Mouse (Mus musculus): ENCODE measurements around the gene Spata46.

The Spata46 gene

GRCm38 (mm10) chr1:170308503-170308902, at the start of gene Spata46:
TSS of gene Spata46 (plus strand) at chr1:170308803.
- DNase-seq = no peak

- DNase-seq = no peak
Measured at GRCm38 (mm10) chr1:170270281-170270680, 38.3 kb upstream of the Spata46 start.

GRCm38 (mm10) chr1:170270696-170271095, 37.9 kb upstream of the Spata46 start:
- DNase-seq = no peak

GRCm38 (mm10) chr1:170273252-170273651, 35.4 kb upstream of the Spata46 start:
- no peak for DNase-seq

- DNase-seq = no peak
Measured at GRCm38 (mm10) chr1:170277016-170277415, 31.6 kb upstream of the Spata46 start, which contains the start of gene Sh2d1b1. TSS of gene Sh2d1b1 (plus strand) at chr1:170277320.

GRCm38 (mm10) chr1:170282415-170283129, 26.0 kb upstream of the Spata46 start:
- DNase-seq = no peak

- peak; percentile 22 for DNase-seq
Measured at GRCm38 (mm10) chr1:170292239-170292951, 16.2 kb upstream of the Spata46 start.

- no peak for DNase-seq
Measured at GRCm38 (mm10) chr1:170293257-170293656, 15.3 kb upstream of the Spata46 start.

- DNase-seq = no peak
Measured at GRCm38 (mm10) chr1:170294786-170295570, 13.6 kb upstream of the Spata46 start.

- DNase-seq = no peak
Measured at GRCm38 (mm10) chr1:170299496-170299895, 9.1 kb upstream of the Spata46 start.

- no peak for DNase-seq
Measured at GRCm38 (mm10) chr1:170301686-170302085, 6.9 kb upstream of the Spata46 start.

- DNase-seq = no peak
Measured at GRCm38 (mm10) chr1:170302456-170302855, 6.1 kb upstream of the Spata46 start.

- no peak for DNase-seq
Measured at GRCm38 (mm10) chr1:170303103-170303502, 5.5 kb upstream of the Spata46 start.

- no peak for DNase-seq
Measured at GRCm38 (mm10) chr1:170305002-170305401, 3.6 kb upstream of the Spata46 start.

- no peak for DNase-seq
Measured at GRCm38 (mm10) chr1:170306232-170306631, 2.4 kb upstream of the Spata46 start, which contains the start of gene Gm7694. TSS of gene Gm7694 (minus strand) at chr1:170306332.

GRCm38 (mm10) chr1:170311431-170311830, 2.8 kb downstream of the Spata46 start:
- DNase-seq = no peak

- no peak for DNase-seq
Measured at GRCm38 (mm10) chr1:170322046-170322445, 13.4 kb downstream of the Spata46 start.

GRCm38 (mm10) chr1:170323001-170323400, 14.4 kb downstream of the Spata46 start:
- DNase-seq = no peak

- no peak for DNase-seq
Measured at GRCm38 (mm10) chr1:170324312-170324711, 15.7 kb downstream of the Spata46 start.

GRCm38 (mm10) chr1:170325277-170325676, 16.7 kb downstream of the Spata46 start:
- no peak for DNase-seq

- DNase-seq = no peak
Measured at GRCm38 (mm10) chr1:170331926-170332325, 23.3 kb downstream of the Spata46 start.

- no peak for DNase-seq
Measured at GRCm38 (mm10) chr1:170332775-170333174, 24.2 kb downstream of the Spata46 start.

GRCm38 (mm10) chr1:170339943-170340342, 31.3 kb downstream of the Spata46 start:
- DNase-seq = no peak
